Mouse (Mus musculus) limb, embryonic 13.5 days (tissue): ENCODE results near the gene Klk15. TPM values are rescaled to one million over a fixed set of nuclear protein-coding genes. Genes with fewer than 3 reads are reported as not detected.

Experiments used
- polyA plus RNA-seq: library from polyadenylated mRNA; unstranded; fragments of >200 nt; fragmentation: Nextera tagmentation; extraction: Ambion mirVana; gene quantifications from 2 replicates; pipeline ENCODE4 v1.2.1, GENCODE M21; 2015

The Klk15 gene
- polyA plus RNA-seq, 1 experiment from 2014 or later = not detected

Other genes with a start within 250 kb of the Klk15 start
- gene Klk14, start 243.3 kb upstream of the Klk15 start, polyA plus RNA-seq = not detected in 2 replicates
- 0.37 and 0.79 TPM in 2 replicates for gene Klk13, start 221.2 kb upstream of the Klk15 start, polyA plus RNA-seq
- not detected in 2 replicates for gene Klk12, start 164.8 kb upstream of the Klk15 start, polyA plus RNA-seq
- gene Klk11, start 159.1 kb upstream of the Klk15 start, polyA plus RNA-seq = 0.27 and 0.70 TPM in 2 replicates
- gene Klk10, start 152.7 kb upstream of the Klk15 start, polyA plus RNA-seq = 2.0 and 2.1 TPM in 2 replicates
- gene Klk9, start 141.8 kb upstream of the Klk15 start, polyA plus RNA-seq = 0.38 and 0.55 TPM in 2 replicates
- gene Klk8, start 136.2 kb upstream of the Klk15 start, polyA plus RNA-seq = 16.8 and 19.0 TPM in 2 replicates
- not detected in 2 replicates for gene Klk7, start 122.4 kb upstream of the Klk15 start, polyA plus RNA-seq
- not detected in 2 replicates for gene Klk6, start 109.2 kb upstream of the Klk15 start, polyA plus RNA-seq
- 0.26 and 0.27 TPM in 2 replicates for gene Klk5, start 91.8 kb upstream of the Klk15 start, polyA plus RNA-seq
- 0.20 and 0.27 TPM in 2 replicates for gene Klk4, start 52.6 kb upstream of the Klk15 start, polyA plus RNA-seq
- gene Klk1b8, start 16.9 kb downstream of the Klk15 start, polyA plus RNA-seq = not detected in 2 replicates
- not detected in 2 replicates for gene Klk1b1, start 33.0 kb downstream of the Klk15 start, polyA plus RNA-seq
- not detected in 2 replicates for gene Klk1b9, start 42.3 kb downstream of the Klk15 start, polyA plus RNA-seq
- not detected in 2 replicates for gene Klk1b11, start 62.1 kb downstream of the Klk15 start, polyA plus RNA-seq
- not detected in 2 replicates for gene Klk1b26, start 78.4 kb downstream of the Klk15 start, polyA plus RNA-seq
- gene Klk1b27, start 118.5 kb downstream of the Klk15 start, polyA plus RNA-seq = not detected in 2 replicates
- gene Klk1b21, start 168.6 kb downstream of the Klk15 start, polyA plus RNA-seq = not detected in 2 replicates
- gene Klk1b22, start 178.9 kb downstream of the Klk15 start, polyA plus RNA-seq = not detected in 2 replicates
- not detected in 2 replicates for gene Klk1b16, start 203.0 kb downstream of the Klk15 start, polyA plus RNA-seq